ENCODE assay signal across 8 mouse cellular contexts in genomic region chr12:12420423-12420822, GRCm38 (mm10).
A peak's percentile ranks its signal among the peaks of the same experiment; 100 is the strongest.
DNase-seq lines count a peak whose midpoint lies in the region; ATAC-seq lines count a peak whose summit lies in the region.
"Had no signal": no experiment of that assay in that cellular context is flagged by ENCODE, and none has a peak within 500 bp of the region (broad histone marks: within the 10 kb centered on the region; RNA-seq: fewer than 3 reads in every experiment).

No protein-coding gene starts in this region.

- H3K4me3 ChIP-seq in liver, embryonic 13.5 days (replicated peaks): no peak overlapping the region
- H3K4me3 ChIP-seq in embryonic facial prominence, embryonic 13.5 days: no peak overlapping the region
- H3K4me3 ChIP-seq in hindbrain, embryonic 12.5 days: no peak overlapping the region
- no peak overlapping the region for H3K4me3 ChIP-seq in neural tube, embryonic 12.5 days

- 2% methylated on average over 2 of the region's 2 CpGs for WGBS in liver, embryonic 13.5 days (ENCODE audit: insufficient replicate concordance)
- 4% methylated on average over 2 of the region's 2 CpGs for WGBS in embryonic facial prominence, embryonic 13.5 days
- WGBS in hindbrain, embryonic 12.5 days: 3% methylated on average over 2 of the region's 2 CpGs
- WGBS in neural tube, embryonic 12.5 days: 6% methylated on average over 2 of the region's 2 CpGs

- H3K4me1 ChIP-seq in liver, embryonic 13.5 days (replicated peaks): peaks cover 20% of the 10 kb centered on the region
- H3K4me1 ChIP-seq in embryonic facial prominence, embryonic 13.5 days: peaks cover 8% of the 10 kb centered on the region
- H3K4me1 ChIP-seq in hindbrain, embryonic 12.5 days: 0 out of 2 replicates have a peak, but pooled peaks cover 3% of the 10 kb centered on the region
- H3K4me1 ChIP-seq in neural tube, embryonic 12.5 days: no peaks in the 10 kb centered on the region

- ATAC-seq in liver, embryonic 13.5 days (ENCODE audit: low read depth): no peak
- no peak for ATAC-seq in embryonic facial prominence, embryonic 13.5 days (ENCODE audit: insufficient number of reproducible peaks, insufficient read depth, low FRiP score, low TSS enrichment, low read depth)
- peak; percentile 39 for ATAC-seq in hindbrain, embryonic 12.5 days (ENCODE audit: low FRiP score)
- peak; percentile 54 for ATAC-seq in neural tube, embryonic 12.5 days (ENCODE audit: low FRiP score, low read depth)

- H3K9ac ChIP-seq in liver, embryonic 13.5 days: no peak overlapping the region
- H3K9ac ChIP-seq in embryonic facial prominence, embryonic 13.5 days: no peak overlapping the region; the same call in 1 of the 2 replicates
- H3K9ac ChIP-seq in hindbrain, embryonic 12.5 days: 0 out of 2 replicates have a peak overlapping the region, but pooled peaks have one; percentile 74
- H3K9ac ChIP-seq in neural tube, embryonic 12.5 days: peak overlapping the region; percentile 64; the same call in 1 of the 2 replicates

- intact Hi-C loops in gastrocnemius, postnatal 14 days (cut with DNase I; ENCODE audit: low total_unique reads): loop anchor here (5.0 to 10.0 kb wide), 2 partner anchors 204 to 522 kb away; partner anchors contain the start of gene Mycn

- H3K27me3 ChIP-seq in liver, embryonic 13.5 days: no peaks in the 10 kb centered on the region; the same call in 1 of the 2 replicates
- H3K27me3 ChIP-seq in embryonic facial prominence, embryonic 13.5 days: 0 out of 2 replicates have a peak, but pooled peaks cover 2% of the 10 kb centered on the region
- no peaks in the 10 kb centered on the region for H3K27me3 ChIP-seq in hindbrain, embryonic 12.5 days
- H3K27me3 ChIP-seq in neural tube, embryonic 12.5 days (replicated peaks): no peaks in the 10 kb centered on the region

- H3K27ac ChIP-seq in liver, embryonic 13.5 days: no peak overlapping the region
- H3K27ac ChIP-seq in embryonic facial prominence, embryonic 13.5 days: no peak overlapping the region
- no peak overlapping the region for H3K27ac ChIP-seq in hindbrain, embryonic 12.5 days
- no peak overlapping the region for H3K27ac ChIP-seq in neural tube, embryonic 12.5 days

- no peaks in the 10 kb centered on the region for H3K9me3 ChIP-seq in liver, embryonic 13.5 days (replicated peaks)
- no peaks in the 10 kb centered on the region for H3K9me3 ChIP-seq in embryonic facial prominence, embryonic 13.5 days
- no peaks in the 10 kb centered on the region for H3K9me3 ChIP-seq in hindbrain, embryonic 12.5 days (replicated peaks)
- H3K9me3 ChIP-seq in neural tube, embryonic 12.5 days: no peaks in the 10 kb centered on the region

- H3K4me2 ChIP-seq in liver, embryonic 13.5 days: peak overlapping the region; percentile 78
- H3K4me2 ChIP-seq in embryonic facial prominence, embryonic 13.5 days: peak overlapping the region; percentile 70
- H3K4me2 ChIP-seq in hindbrain, embryonic 12.5 days (replicated peaks): no peak overlapping the region
- no peak overlapping the region for H3K4me2 ChIP-seq in neural tube, embryonic 12.5 days (replicated peaks)

- DNase-seq in liver, embryonic 13.5 days: no peak
- no peak for DNase-seq in liver
- DNase-seq in gastrocnemius, postnatal 14 days: no peak
- DNase-seq in kidney, adult 11 months: no peak

- no peaks in the 10 kb centered on the region for H3K36me3 ChIP-seq in liver, embryonic 13.5 days
- H3K36me3 ChIP-seq in embryonic facial prominence, embryonic 13.5 days: no peaks in the 10 kb centered on the region
- H3K36me3 ChIP-seq in hindbrain, embryonic 12.5 days: no peaks in the 10 kb centered on the region
- H3K36me3 ChIP-seq in neural tube, embryonic 12.5 days: no peaks in the 10 kb centered on the region
- H3K36me3 ChIP-seq: G1E had no signal

Comparison
In these comparisons a context has a peak if more than half of its experiments do, and no peak if none do; other contexts are left out.
1. ATAC-seq: peak in hindbrain, embryonic 12.5 days (single experiment) and neural tube, embryonic 12.5 days (single experiment); none in liver, embryonic 13.5 days (single experiment) and embryonic facial prominence, embryonic 13.5 days (single experiment).
2. H3K4me2 ChIP-seq: peak in liver, embryonic 13.5 days (single experiment) and embryonic facial prominence, embryonic 13.5 days (single experiment); none in hindbrain, embryonic 12.5 days (single experiment) and neural tube, embryonic 12.5 days (single experiment).
3. H3K9ac ChIP-seq: peak in hindbrain, embryonic 12.5 days (single experiment) and neural tube, embryonic 12.5 days (single experiment); none in liver, embryonic 13.5 days (single experiment) and embryonic facial prominence, embryonic 13.5 days (single experiment).